Mouse (Mus musculus): ENCODE measurements around the gene Oaz1.

DNA sequence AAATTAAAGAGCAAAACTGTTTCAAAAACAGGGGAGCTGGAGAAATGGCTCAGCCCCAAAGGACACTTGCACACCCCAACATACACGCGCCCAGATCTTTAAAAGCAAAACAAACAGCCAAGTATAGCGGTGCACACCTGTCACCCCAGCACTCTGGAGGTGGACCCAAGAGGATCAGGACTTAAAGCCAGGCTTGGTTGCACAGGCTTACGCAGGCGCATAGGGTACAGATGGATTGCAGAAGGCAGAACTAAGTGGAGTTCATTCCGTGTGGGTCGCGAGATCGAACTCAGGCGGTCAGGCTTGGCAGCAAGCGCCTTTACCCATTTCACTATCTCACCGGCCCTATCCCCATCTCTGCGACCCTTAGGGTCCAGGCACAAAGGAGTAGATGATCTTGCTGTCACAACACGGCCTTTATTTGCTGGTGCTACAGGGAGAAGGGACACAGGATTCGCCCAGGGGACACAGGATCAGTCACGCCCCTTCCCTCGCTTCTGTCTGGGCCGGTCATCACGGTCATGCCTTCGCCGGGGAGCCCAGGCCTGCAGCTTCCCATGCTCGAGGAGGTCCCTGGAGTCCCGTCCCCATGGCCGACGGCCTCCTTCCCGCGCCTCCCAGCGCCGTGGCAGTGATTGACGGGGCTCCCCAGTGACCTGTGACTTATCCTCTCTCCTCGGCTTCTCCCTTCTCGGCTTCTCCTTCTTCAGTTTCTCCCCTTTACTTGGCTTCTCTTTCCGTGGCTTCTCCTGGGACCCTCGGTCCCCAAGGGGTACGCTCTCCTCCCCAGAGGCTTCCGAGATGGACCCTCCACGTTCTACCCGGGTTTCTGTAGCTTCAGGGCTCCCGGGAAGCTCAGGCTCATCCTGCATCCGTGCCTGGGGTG, 18.1 kb upstream of the Oaz1 start:
- TF ChIP-seq MAX (IDR thresholded peaks at IDR 0.05; ENCODE audit: low read depth) (no peak), E2F4 (IDR thresholded peaks at IDR 0.05; ENCODE audit: insufficient read depth) (no peak), POLR2A (IDR thresholded peaks at IDR 0.05; ENCODE audit: insufficient read length, low read depth) (no peak)

Data from myocyte (in vitro differentiated cells).